Comparison of ENCODE assay signal across 24 mouse cellular contexts in genomic region chr15:3286032-3286431, GRCm38 (mm10). TPM values are rescaled to one million over a fixed set of nuclear protein-coding genes. Genes with fewer than 3 reads are reported as not detected.
A peak's percentile ranks its signal among the peaks of the same experiment; 100 is the strongest.
DNase-seq lines count a peak whose midpoint lies in the region; ATAC-seq and TF ChIP-seq lines count a peak whose summit lies in the region.
"Had no signal": no experiment of that assay in that cellular context is flagged by ENCODE, and none has a peak within 500 bp of the region (broad histone marks: within the 10 kb centered on the region; RNA-seq: fewer than 3 reads in every experiment).

No protein-coding gene starts in this region.

- no peak for TF ChIP-seq POLR2A in lung, adult 2 months (IDR thresholded peaks at IDR 0.05; ENCODE audit: borderline replicate concordance, extremely low read depth, low read depth, low read length)

- H3K9me3 ChIP-seq in intestine, embryonic 15.5 days = no peaks in the 10 kb centered on the region
- no peaks in the 10 kb centered on the region for H3K9me3 ChIP-seq in intestine, postnatal 0 days (ENCODE audit: control insufficient read depth)
- no peaks in the 10 kb centered on the region for H3K9me3 ChIP-seq in lung, postnatal 0 days (ENCODE audit: low read length)
- no peaks in the 10 kb centered on the region for H3K9me3 ChIP-seq in intestine, embryonic 16.5 days (ENCODE audit: control insufficient read depth, low read length)
- H3K9me3 ChIP-seq: embryonic facial prominence, embryonic 10.5 days; embryonic facial prominence, embryonic 12.5 days; forebrain, embryonic 13.5 days; forebrain, embryonic 15.5 days; G1E had no signal

- DNase-seq in lung, postnatal 0 days (ENCODE audit: low spot score) = peak; percentile 40
- no peak for DNase-seq in lung, adult 2 months
- DNase-seq: adrenal gland, adult 8-10 months; adrenal gland, postnatal 14 days; adrenal gland, postnatal 36 days; B cell, adult 2 months; cerebellum, adult 11-12 months; cerebellum, adult 2 months; cerebellum, adult 9-10 months; cerebellum, postnatal 10 days; cerebellum, postnatal 25 days had no signal

- H3K27ac ChIP-seq in intestine, embryonic 15.5 days = no peak overlapping the region
- no peak overlapping the region for H3K27ac ChIP-seq in intestine, postnatal 0 days (ENCODE audit: low read depth, low read length)
- no peak overlapping the region for H3K27ac ChIP-seq in lung, postnatal 0 days (ENCODE audit: low read length)
- no peak overlapping the region for H3K27ac ChIP-seq in intestine, embryonic 16.5 days (ENCODE audit: low read length)
- H3K27ac ChIP-seq: embryonic facial prominence, embryonic 10.5 days; embryonic facial prominence, embryonic 12.5 days; forebrain, embryonic 13.5 days; forebrain, embryonic 15.5 days had no signal

- no peak overlapping the region for H3K9ac ChIP-seq in intestine, embryonic 15.5 days
- no peak overlapping the region for H3K9ac ChIP-seq in intestine, postnatal 0 days (ENCODE audit: low read depth, low read length)
- H3K9ac ChIP-seq in lung, postnatal 0 days (replicated peaks; ENCODE audit: low read depth) = no peak overlapping the region
- H3K9ac ChIP-seq in intestine, embryonic 16.5 days (ENCODE audit: low read depth, low read length) = no peak overlapping the region
- H3K9ac ChIP-seq: embryonic facial prominence, embryonic 12.5 days; forebrain, embryonic 13.5 days; forebrain, embryonic 15.5 days had no signal

- no peak overlapping the region for H3K4me3 ChIP-seq in intestine, embryonic 15.5 days (replicated peaks)
- H3K4me3 ChIP-seq in intestine, postnatal 0 days (ENCODE audit: low read depth, low read length) = no peak overlapping the region
- H3K4me3 ChIP-seq in lung, postnatal 0 days (ENCODE audit: low read depth, low read length) = no peak overlapping the region
- no peak overlapping the region for H3K4me3 ChIP-seq in lung, adult 2 months (replicated peaks; ENCODE audit: extremely low read depth, low read depth, low read length)
- H3K4me3 ChIP-seq in intestine, embryonic 16.5 days (ENCODE audit: low read length) = no peak overlapping the region
- H3K4me3 ChIP-seq: embryonic facial prominence, embryonic 10.5 days; embryonic facial prominence, embryonic 12.5 days; forebrain, embryonic 13.5 days; forebrain, embryonic 15.5 days had no signal

- TF ChIP-seq CTCF in intestine, postnatal 0 days (IDR thresholded peaks at IDR 0.05; ENCODE audit: low read depth) = no peak
- TF ChIP-seq CTCF in lung, postnatal 0 days (IDR thresholded peaks at IDR 0.05) = no peak
- no peak for TF ChIP-seq CTCF in lung, adult 2 months (IDR thresholded peaks at IDR 0.05; ENCODE audit: insufficient read depth, low read length)

- peak; percentile 68 for ATAC-seq in intestine, embryonic 15.5 days
- no peak for ATAC-seq in intestine, postnatal 0 days
- peak; percentile 62 for ATAC-seq in lung, postnatal 0 days
- ATAC-seq in intestine, embryonic 16.5 days = peak; percentile 80; the same call in 1 of the 2 replicates
- ATAC-seq: activated CD4-positive, CD25-positive, alpha-beta regulatory T cell, adult 4 months; CD4-positive, CD25-positive, alpha-beta regulatory T cell, adult 4 months; forebrain, embryonic 13.5 days; forebrain, embryonic 15.5 days; Patski had no signal

- H3K36me3 ChIP-seq in intestine, embryonic 15.5 days = no peaks in the 10 kb centered on the region
- no peaks in the 10 kb centered on the region for H3K36me3 ChIP-seq in intestine, postnatal 0 days (ENCODE audit: control insufficient read depth, insufficient read depth)
- H3K36me3 ChIP-seq in lung, postnatal 0 days (ENCODE audit: insufficient read depth, low read length) = peaks cover 3% of the 10 kb centered on the region; the same call in 1 of the 2 replicates
- no peaks in the 10 kb centered on the region for H3K36me3 ChIP-seq in intestine, embryonic 16.5 days (ENCODE audit: control insufficient read depth, insufficient read depth, low read length)
- H3K36me3 ChIP-seq: embryonic facial prominence, embryonic 10.5 days; embryonic facial prominence, embryonic 12.5 days; forebrain, embryonic 15.5 days; G1E had no signal

- no peaks in the 10 kb centered on the region for H3K27me3 ChIP-seq in intestine, embryonic 15.5 days (replicated peaks)
- H3K27me3 ChIP-seq in intestine, postnatal 0 days (replicated peaks; ENCODE audit: control insufficient read depth, insufficient read depth, low read length) = no peaks in the 10 kb centered on the region
- H3K27me3 ChIP-seq in lung, postnatal 0 days (replicated peaks; ENCODE audit: insufficient read depth, low read length) = no peaks in the 10 kb centered on the region
- no peaks in the 10 kb centered on the region for H3K27me3 ChIP-seq in intestine, embryonic 16.5 days (replicated peaks; ENCODE audit: control insufficient read depth, insufficient read depth, low read length)
- H3K27me3 ChIP-seq: CH12.LX; embryonic facial prominence, embryonic 12.5 days; forebrain, embryonic 13.5 days; forebrain, embryonic 15.5 days; Patski had no signal

- H3K4me2 ChIP-seq in intestine, embryonic 15.5 days (replicated peaks) = no peak overlapping the region
- no peak overlapping the region for H3K4me2 ChIP-seq in intestine, postnatal 0 days (replicated peaks; ENCODE audit: low read depth)
- H3K4me2 ChIP-seq in lung, postnatal 0 days (replicated peaks; ENCODE audit: low read depth, low read length) = no peak overlapping the region
- H3K4me2 ChIP-seq in intestine, embryonic 16.5 days (ENCODE audit: low read depth, low read length) = no peak overlapping the region
- H3K4me2 ChIP-seq: embryonic facial prominence, embryonic 12.5 days; forebrain, embryonic 13.5 days; forebrain, embryonic 15.5 days had no signal

- TF ChIP-seq EP300 in lung, postnatal 0 days (IDR thresholded peaks at IDR 0.05) = peak; percentile 23; the same call in 1 of the 2 replicates

- no peaks in the 10 kb centered on the region for H3K4me1 ChIP-seq in intestine, embryonic 15.5 days (replicated peaks)
- no peaks in the 10 kb centered on the region for H3K4me1 ChIP-seq in intestine, postnatal 0 days (replicated peaks; ENCODE audit: control insufficient read depth, insufficient read depth, low read length)
- H3K4me1 ChIP-seq in lung, postnatal 0 days (ENCODE audit: insufficient read depth, low read depth, low read length) = no peaks in the 10 kb centered on the region; the same call in 1 of the 2 replicates
- no peaks in the 10 kb centered on the region for H3K4me1 ChIP-seq in lung, adult 2 months (ENCODE audit: control insufficient read depth, insufficient read depth, low read length)
- H3K4me1 ChIP-seq in intestine, embryonic 16.5 days (ENCODE audit: control insufficient read depth, insufficient read depth, low read length) = no peaks in the 10 kb centered on the region
- H3K4me1 ChIP-seq: embryonic facial prominence, embryonic 10.5 days; embryonic facial prominence, embryonic 12.5 days; forebrain, embryonic 13.5 days; forebrain, embryonic 15.5 days had no signal

RNA-seq across cellular contexts. Expression of gene Ccdc152, which starts 17.3 kb away (rescaled TPM):
- 0.30 and 0.91 TPM in 2 replicates for polyA plus RNA-seq in intestine, embryonic 15.5 days (2015; fragmentation: Nextera tagmentation; extraction: Ambion mirVana)
- polyA plus RNA-seq in intestine, postnatal 0 days (2015; fragmentation: Nextera tagmentation; extraction: Ambion mirVana) = 4.8 and 5.7 TPM in 2 replicates
- polyA plus RNA-seq in lung, postnatal 0 days (2015; fragmentation: Nextera tagmentation; extraction: Ambion mirVana) = 1.7 and 2.2 TPM in 2 replicates
- polyA plus RNA-seq in lung, adult 2 months (2012; rRNA removed) = 0.66 and 0.98 TPM in 2 replicates
- polyA plus RNA-seq in intestine, embryonic 16.5 days (2015; fragmentation: Nextera tagmentation; extraction: Ambion mirVana) = 0.24 and 0.58 TPM in 2 replicates
- polyA plus RNA-seq: embryonic facial prominence, embryonic 12.5 days; forebrain, embryonic 11.5 days; forebrain, embryonic 13.5 days; forebrain, embryonic 15.5 days; G1E had no signal

RNA-seq across cellular contexts. Expression of gene Selenop, which starts 17.7 kb away (rescaled TPM):
- polyA plus RNA-seq in intestine, embryonic 15.5 days (2015; fragmentation: Nextera tagmentation; extraction: Ambion mirVana) = 338 and 379 TPM in 2 replicates
- polyA plus RNA-seq in intestine, postnatal 0 days (2015; fragmentation: Nextera tagmentation; extraction: Ambion mirVana) = 2,235 and 2,243 TPM in 2 replicates
- 404 and 424 TPM in 2 replicates for polyA plus RNA-seq in lung, postnatal 0 days (2015; fragmentation: Nextera tagmentation; extraction: Ambion mirVana)
- 308 and 329 TPM in 2 replicates for polyA plus RNA-seq in lung, adult 2 months (2012; rRNA removed)
- 512 and 640 TPM in 2 replicates for polyA plus RNA-seq in intestine, embryonic 16.5 days (2015; fragmentation: Nextera tagmentation; extraction: Ambion mirVana)
- polyA plus RNA-seq: G1E had no signal
